In the genomic region with DNA sequence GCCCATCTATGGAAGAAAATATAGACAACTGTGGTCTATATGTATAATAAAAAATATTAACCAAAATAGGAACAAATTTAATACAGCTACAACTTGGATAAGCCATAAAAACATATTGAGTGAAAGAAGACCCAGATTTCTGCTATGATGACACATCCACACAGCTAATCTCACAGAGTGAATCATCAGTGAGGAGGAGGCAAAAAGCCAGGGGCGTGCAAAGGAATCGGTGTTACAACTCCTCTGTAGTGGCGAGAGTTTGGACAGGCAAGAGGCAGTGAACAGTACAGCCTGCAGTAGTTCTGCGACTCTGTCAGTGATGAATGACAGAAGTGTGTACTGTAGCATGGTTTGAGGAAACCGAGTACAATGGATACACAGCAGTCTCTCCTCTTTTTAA, we compare ENCODE assay signal across 16 mouse cellular contexts. TPM values are rescaled to one million over a fixed set of nuclear protein-coding genes. Genes with fewer than 3 reads are reported as not detected.
DNase-seq lines count a peak whose midpoint lies in the region; TF ChIP-seq lines count a peak whose summit lies in the region.
"Had no signal": no experiment of that assay in that cellular context is flagged by ENCODE, and none has a peak within 500 bp of the region (broad histone marks: within the 10 kb centered on the region; RNA-seq: fewer than 3 reads in every experiment).

No protein-coding gene starts in this region.

- intact Hi-C loops in heart, postnatal 25 days (cut with DNase I), result loop anchor here (2.0 to 5.0 kb wide), 2 partner anchors 140 to 389 kb away; no protein-coding TSS in a partner anchor

- peaks cover 63% of the 10 kb centered on the region for H3K36me3 ChIP-seq in C2C12 (ENCODE audit: control insufficient read depth, insufficient read depth)

- H3K27ac ChIP-seq in olfactory bulb, adult 2 months (ENCODE audit: insufficient read depth, low read depth, low read length), result 0 out of 2 replicates have a peak overlapping the region, but pooled peaks have one; percentile 51
- H3K27ac ChIP-seq: embryonic facial prominence, embryonic 13.5 days; forebrain, embryonic 12.5 days; hindbrain, embryonic 14.5 days had no signal

- H3K4me1 ChIP-seq in olfactory bulb, adult 2 months (ENCODE audit: control insufficient read depth, insufficient read depth, low read length), result peaks cover 14% of the 10 kb centered on the region
- H3K4me1 ChIP-seq: embryonic facial prominence, embryonic 13.5 days; forebrain, embryonic 12.5 days had no signal

- no peak overlapping the region for H3ac ChIP-seq in C2C12 (ENCODE audit: control insufficient read depth, insufficient read length, low read depth)

- H3K79me3 ChIP-seq in C2C12 (ENCODE audit: low read depth), result no peaks in the 10 kb centered on the region

- TF ChIP-seq CTCF in C2C12 (IDR thresholded peaks at IDR 0.05; ENCODE audit: control insufficient read depth, insufficient read depth, insufficient read length), result no peak
- TF ChIP-seq CTCF in olfactory bulb, adult 2 months (IDR thresholded peaks at IDR 0.05; ENCODE audit: insufficient read depth, low read depth, low read length), result no peak

- no peaks in the 10 kb centered on the region for H3K79me2 ChIP-seq in C2C12 (ENCODE audit: control insufficient read depth, insufficient read depth)

- H3K4me3 ChIP-seq in C2C12 (ENCODE audit: insufficient read depth, poor library complexity, severe bottlenecking), result no peak overlapping the region
- H3K4me3 ChIP-seq in olfactory bulb, adult 2 months (ENCODE audit: insufficient read depth, low read depth, low read length), result no peak overlapping the region
- H3K4me3 ChIP-seq: embryonic facial prominence, embryonic 13.5 days; forebrain, embryonic 12.5 days had no signal

- TF ChIP-seq POLR2A in olfactory bulb, adult 2 months (IDR thresholded peaks at IDR 0.05; ENCODE audit: insufficient read depth, low read depth, low read length), result no peak

- DNase-seq in left cerebral cortex, adult 18-20 months (ENCODE audit: low spot score in 2 of 2), result peak; percentile 64 to 66
- no peak for DNase-seq in left cerebral cortex, adult 11 months (ENCODE audit: low spot score)
- DNase-seq in adrenal gland, postnatal 10 days, result peak; percentile 64
- no peak for DNase-seq in cerebellum, adult 8-10 months
- no peak for DNase-seq in thymus, adult 18-20 months
- DNase-seq in heart, postnatal 25 days (ENCODE audit: low spot score), result no peak
- DNase-seq: cerebellum, postnatal 10 days; heart, adult 11 months; kidney, adult 2 months; lung, adult 2 months had no signal

- H3K27me3 ChIP-seq in C2C12 (ENCODE audit: control insufficient read depth, insufficient read depth, insufficient read length), result no peaks in the 10 kb centered on the region
- H3K27me3 ChIP-seq: CH12.LX; embryonic facial prominence, embryonic 13.5 days; forebrain, embryonic 12.5 days had no signal

- WGBS in olfactory bulb, adult 2 months, result 47% methylated on average over 5 of the region's 5 CpGs

TF ChIP-seq in C2C12, 6 proteins besides CTCF, POLR2A, EP300 and RAD21:
- TF ChIP-seq FOSL1 (IDR thresholded peaks at IDR 0.05; ENCODE audit: insufficient read depth, low read length, poor library complexity, severe bottlenecking) (peak; percentile 38), MAX (IDR thresholded peaks at IDR 0.05) (no peak), MYOD1 (IDR thresholded peaks at IDR 0.05; ENCODE audit: control insufficient read depth, insufficient read length, low read depth) (no peak), USF1 (IDR thresholded peaks at IDR 0.05; ENCODE audit: low read depth) (no peak), CEBPB (IDR thresholded peaks at IDR 0.05; ENCODE audit: low read depth) (peak; percentile 9), MYOG (IDR thresholded peaks at IDR 0.05; ENCODE audit: control insufficient read depth, extremely low read depth, insufficient read length) (no peak)
TF ChIP-seq in C2C12: peak in this region for 2.

RNA-seq across cellular contexts. Expression of gene Ttbk2, which starts 16.9 kb away (rescaled TPM):
- 10 to 100 TPM; 89.8 to 93.3 TPM for total RNA-seq in left cerebral cortex, adult 18-20 months (2021)
- polyA plus RNA-seq in C2C12 (2012; fragmentation: generic; extraction: Trizol), result 2.0 TPM
- 10 to 100 TPM; 10.8 to 14.1 TPM for total RNA-seq in adrenal gland, postnatal 10 days (2021)
- polyA plus RNA-seq in olfactory bulb, adult 2 months (2012; ENCODE audit: insufficient read depth, insufficient read length, low replicate concordance, missing spikeins), result not detected in 2 replicates
- 10 to 100 TPM; 12.4 to 15.4 TPM for total RNA-seq in heart, postnatal 25 days (2021)

RNA-seq across cellular contexts. Expression of gene Cdan1, which starts 17.4 kb away (rescaled TPM):
- 10 to 100 TPM; 25.2 to 26.5 TPM for total RNA-seq in left cerebral cortex, adult 18-20 months (2021)
- polyA plus RNA-seq in C2C12 (2012; fragmentation: generic; extraction: Trizol), result 6.5 TPM
- total RNA-seq in adrenal gland, postnatal 10 days (2021), result 10 to 100 TPM; 13.2 to 20.8 TPM
- not detected in 2 replicates for polyA plus RNA-seq in olfactory bulb, adult 2 months (2012; ENCODE audit: insufficient read depth, insufficient read length, low replicate concordance, missing spikeins)
- 10 to 100 TPM; 10.5 to 11.1 TPM for total RNA-seq in heart, postnatal 25 days (2021)

Comparison
In these comparisons a context has a peak if more than half of its experiments do, and no peak if none do; other contexts are left out.
1. DNase-seq: peak in left cerebral cortex, adult 18-20 months (2 of 2) and adrenal gland, postnatal 10 days (single experiment); none in left cerebral cortex, adult 11 months (single experiment), cerebellum, adult 8-10 months (single experiment), thymus, adult 18-20 months (0 of 2) and heart, postnatal 25 days (single experiment).
2. RNA of gene Ttbk2, which starts 16.9 kb away (total RNA-seq): 89.8 to 93.3 TPM in left cerebral cortex, adult 18-20 months; 12.4 to 15.4 TPM in heart, postnatal 25 days and 10.8 to 14.1 TPM in adrenal gland, postnatal 10 days; every median in the first group is over 4 times any median in the second.